Mouse (Mus musculus) megakaryocyte, embryonic 14.5 days (primary cell): Measurements from ENCODE around the gene Aldh1b1.

Experiments used
- FLI1 ChIP-seq: IDR thresholded peaks from 2 replicates; pipeline ENCODE4 v1.6.1; 2012; ENCODE audit warnings: low read length, inconsistent platforms, mixed read lengths
- GATA1 ChIP-seq: IDR thresholded peaks from 3 replicates; pipeline ENCODE4 v1.6.1; 2012; ENCODE audit warnings: mixed read lengths, low read length, inconsistent platforms, borderline replicate concordance

GRCm38 (mm10) chr4:45783671-45784070, 15.2 kb upstream of the Aldh1b1 start:
- TF ChIP-seq GATA1 (no peak), FLI1 (no peak)
